Mouse (Mus musculus) liver, embryonic 13.5 days (tissue): ENCODE data around the gene Uqcrq. TPM values are rescaled to one million over a fixed set of nuclear protein-coding genes. Genes with fewer than 3 reads are reported as not detected.

Experiments used
- ATAC-seq: fragments of 200-750 bp; cut with Nextera tagmentation; 2 replicates; pipeline ENCODE4 v1.8.0; 2017; ENCODE audit warnings: low read depth, mild to moderate bottlenecking, moderate number of reproducible peaks, moderate library complexity
- DNase-seq: peaks from one replicate; pipeline ENCODE4 v3.0.0; 2022
- H3K27ac ChIP-seq: fragments of 300-500 bp; sonication (generic); 2 replicates; pipeline ENCODE4 v1.5.1; 2015; ENCODE audit warnings: moderate library complexity, mild to moderate bottlenecking, inconsistent platforms
- H3K27me3 ChIP-seq: fragments of 300-500 bp; sonication (generic); 2 replicates; pipeline ENCODE4 v1.6.1; 2015; ENCODE audit warnings: mild to moderate bottlenecking, inconsistent platforms
- H3K36me3 ChIP-seq: fragments of 300-500 bp; sonication (generic); 2 replicates; pipeline ENCODE4 v1.6.1; 2015; ENCODE audit warnings: mild to moderate bottlenecking, inconsistent platforms
- H3K4me1 ChIP-seq: fragments of 300-500 bp; sonication (generic); replicated peaks from 2 replicates; pipeline ENCODE4 v1.6.1; 2015; ENCODE audit warnings: inconsistent platforms
- H3K4me2 ChIP-seq: fragments of 300-500 bp; sonication (generic); 2 replicates; pipeline ENCODE4 v1.6.1; 2015; ENCODE audit warnings: inconsistent platforms, mild to moderate bottlenecking, moderate library complexity
- H3K4me3 ChIP-seq: fragments of 300-500 bp; sonication (generic); replicated peaks from 2 replicates; pipeline ENCODE4 v1.5.1; 2015; ENCODE audit warnings: mild to moderate bottlenecking, inconsistent platforms
- H3K9ac ChIP-seq: fragments of 300-500 bp; sonication (generic); 2 replicates; pipeline ENCODE4 v1.6.1; 2015; ENCODE audit warnings: mild to moderate bottlenecking, inconsistent platforms
- H3K9me3 ChIP-seq: fragments of 300-500 bp; sonication (generic); replicated peaks from 2 replicates; pipeline ENCODE4 v1.6.1; 2016; ENCODE audit warnings: inconsistent platforms
- WGBS: fragments of 180-500 bp; shearing (Covaris S2); methylation state at CpG from one replicate; pipeline ENCODE4 v1.1.7; 2015; ENCODE audit not compliant: insufficient replicate concordance; 5-methylcytosine and 5-hydroxymethylcytosine counted together
- polyA plus RNA-seq: library from polyadenylated mRNA; unstranded; fragments of >200 nt; fragmentation: Nextera tagmentation; extraction: Ambion mirVana; gene quantifications from 2 replicates; pipeline ENCODE4 v1.2.1, GENCODE M21; 2015

Uqcrq gene
- polyA plus RNA-seq, 1 experiment from 2014 or later = 667 TPM

GRCm38 (mm10) chr11:53466231-53466971 lies 35.8 kb upstream of the Uqcrq start:
- peak overlapping the region; percentile 51 for H3K4me2 ChIP-seq
- H3K27ac ChIP-seq = no peak overlapping the region
- DNase-seq (peak; percentile 55), ATAC-seq (no peak; the same call in 1 of the 2 replicates)
- no peaks in the 10 kb centered on the region for H3K9me3 ChIP-seq
- H3K27me3 ChIP-seq = peaks cover 95% of the 10 kb centered on the region
- H3K4me3 ChIP-seq = peak overlapping the region; percentile 31
- WGBS = 13% methylated on average over 40 of the region's 40 CpGs
- peaks cover 47% of the 10 kb centered on the region for H3K4me1 ChIP-seq
- H3K36me3 ChIP-seq = no peaks in the 10 kb centered on the region
- peak overlapping the region; percentile 33; the same call in 1 of the 2 replicates for H3K9ac ChIP-seq

GRCm38 (mm10) chr11:53463551-53464424 lies 33.2 kb upstream of the Uqcrq start:
- H3K9ac ChIP-seq = 0 out of 2 replicates have a peak overlapping the region, but pooled peaks have one; percentile 22
- peaks cover 44% of the 10 kb centered on the region for H3K4me1 ChIP-seq
- H3K27ac ChIP-seq = no peak overlapping the region
- DNase-seq (no peak), ATAC-seq (no peak)
- H3K4me3 ChIP-seq = peak overlapping the region; percentile 45
- no peaks in the 10 kb centered on the region for H3K9me3 ChIP-seq
- H3K27me3 ChIP-seq = peaks cover 85% of the 10 kb centered on the region
- H3K36me3 ChIP-seq = no peaks in the 10 kb centered on the region
- WGBS = 6% methylated on average over 55 of the region's 55 CpGs
- H3K4me2 ChIP-seq = peak overlapping the region; percentile 66

- DNase-seq = peak; percentile 49
- H3K27me3 ChIP-seq = peaks cover 88% of the 10 kb centered on the region
- H3K4me3 ChIP-seq = no peak overlapping the region
- H3K36me3 ChIP-seq = no peaks in the 10 kb centered on the region
- no peak overlapping the region for H3K27ac ChIP-seq
- peak; percentile 52; the same call in 1 of the 2 replicates for ATAC-seq
- 14% methylated on average over 5 of the region's 5 CpGs for WGBS
- no peak overlapping the region for H3K4me2 ChIP-seq
- H3K4me1 ChIP-seq = peaks cover 52% of the 10 kb centered on the region
- no peak overlapping the region for H3K9ac ChIP-seq
- no peaks in the 10 kb centered on the region for H3K9me3 ChIP-seq
These were observed 31.1 kb upstream of the Uqcrq start for GRCm38 (mm10) chr11:53461727-53462126.

- Histone ChIP-seq H3K9me3 (no peaks in the 10 kb centered on the region), H3K36me3 (no peaks in the 10 kb centered on the region), H3K27ac (no peak overlapping the region), H3K4me2 (no peak overlapping the region), H3K27me3 (peaks cover 88% of the 10 kb centered on the region), H3K4me1 (peaks cover 50% of the 10 kb centered on the region), H3K9ac (no peak overlapping the region), H3K4me3 (no peak overlapping the region)
- DNase-seq (no peak), ATAC-seq (no peak)
- WGBS = 53% methylated on average over 3 of the region's 3 CpGs
These were observed 29.6 kb upstream of the Uqcrq start for GRCm38 (mm10) chr11:53460192-53460591.

GRCm38 (mm10) chr11:53458996-53459395 lies 28.4 kb upstream of the Uqcrq start:
- no peak overlapping the region for H3K9ac ChIP-seq
- no peak for DNase-seq
- H3K27ac ChIP-seq = no peak overlapping the region
- H3K36me3 ChIP-seq = no peaks in the 10 kb centered on the region
- H3K9me3 ChIP-seq = no peaks in the 10 kb centered on the region
- no peak overlapping the region for H3K4me2 ChIP-seq
- peaks cover 81% of the 10 kb centered on the region for H3K27me3 ChIP-seq
- WGBS = 52% methylated on average over 3 of the region's 3 CpGs
- no peak for ATAC-seq
- H3K4me1 ChIP-seq = peaks cover 49% of the 10 kb centered on the region
- H3K4me3 ChIP-seq = no peak overlapping the region

- Histone ChIP-seq H3K4me3 (peak overlapping the region; percentile 55), H3K9me3 (no peaks in the 10 kb centered on the region), H3K9ac (peak overlapping the region; percentile 63), H3K4me2 (peak overlapping the region; percentile 70), H3K27me3 (peaks cover 70% of the 10 kb centered on the region), H3K4me1 (peaks cover 35% of the 10 kb centered on the region), H3K36me3 (no peaks in the 10 kb centered on the region), H3K27ac (peak overlapping the region; percentile 62; the same call in 1 of the 2 replicates)
- no peak for DNase-seq
- WGBS = 7% methylated on average over 29 of the region's 29 CpGs
- ATAC-seq = peak; percentile 45
These were observed 26.8 kb upstream of the Uqcrq start for GRCm38 (mm10) chr11:53457372-53457954.

GRCm38 (mm10) chr11:53456474-53457371 lies 26.1 kb upstream of the Uqcrq start, which contains the start of the genes Gm10447 and Shroom1:
Gene Gm10447 (minus strand): TSS chr11:53457110.
Gene Shroom1 (plus strand): TSS chr11:53457205.
- H3K27ac ChIP-seq = peak within 1 kb of the TSS; percentile 62; the same call in 1 of the 2 replicates
- ATAC-seq = peak; percentile 72

GRCm38 (mm10) chr11:53453031-53453430 lies 22.4 kb upstream of the Uqcrq start:
- no peak for ATAC-seq
- WGBS = 67% methylated on average over 5 of the region's 5 CpGs

More at GRCm38 (mm10) chr11:53456474-53457371, 26.1 kb upstream of the Uqcrq start, which contains the start of the genes Gm10447 and Shroom1:
- WGBS = 4% methylated on average over 42 of the region's 42 CpGs
- H3K36me3 ChIP-seq = no peaks in the 10 kb centered on the region
- H3K4me2 ChIP-seq = peak within 1 kb of the TSS; percentile 70
- H3K4me1 ChIP-seq = peaks cover 28% of the 10 kb centered on the region
- peaks cover 65% of the 10 kb centered on the region for H3K27me3 ChIP-seq
- peak within 1 kb of the TSS; percentile 55 for H3K4me3 ChIP-seq
- no peaks in the 10 kb centered on the region for H3K9me3 ChIP-seq
- peak within 1 kb of the TSS; percentile 63 for H3K9ac ChIP-seq
- no peak for DNase-seq

GRCm38 (mm10) chr11:53452396-53452795 lies 21.8 kb upstream of the Uqcrq start:
- H3K9ac ChIP-seq = no peak overlapping the region
- H3K36me3 ChIP-seq = no peaks in the 10 kb centered on the region
- WGBS = 84% methylated on average over 9 of the region's 9 CpGs
- peaks cover 20% of the 10 kb centered on the region for H3K4me1 ChIP-seq
- no peak overlapping the region for H3K27ac ChIP-seq
- H3K9me3 ChIP-seq = no peaks in the 10 kb centered on the region
- DNase-seq (no peak), ATAC-seq (no peak)
- no peak overlapping the region for H3K4me3 ChIP-seq
- H3K27me3 ChIP-seq = peaks cover 54% of the 10 kb centered on the region
- no peak overlapping the region for H3K4me2 ChIP-seq

More at GRCm38 (mm10) chr11:53453031-53453430, 22.4 kb upstream of the Uqcrq start:
- no peak overlapping the region for H3K4me3 ChIP-seq
- peaks cover 60% of the 10 kb centered on the region for H3K27me3 ChIP-seq
- peaks cover 25% of the 10 kb centered on the region for H3K4me1 ChIP-seq
- no peak overlapping the region for H3K4me2 ChIP-seq
- no peak for DNase-seq
- no peaks in the 10 kb centered on the region for H3K9me3 ChIP-seq
- H3K27ac ChIP-seq = no peak overlapping the region
- H3K36me3 ChIP-seq = no peaks in the 10 kb centered on the region
- no peak overlapping the region for H3K9ac ChIP-seq

GRCm38 (mm10) chr11:53451361-53451760 lies 20.7 kb upstream of the Uqcrq start:
- Histone ChIP-seq H3K4me1 (peaks cover 10% of the 10 kb centered on the region), H3K27ac (no peak overlapping the region), H3K4me2 (no peak overlapping the region), H3K9me3 (no peaks in the 10 kb centered on the region), H3K36me3 (no peaks in the 10 kb centered on the region), H3K27me3 (peaks cover 44% of the 10 kb centered on the region), H3K4me3 (no peak overlapping the region), H3K9ac (no peak overlapping the region)
- no peak for DNase-seq
- no peak for ATAC-seq
- WGBS = 43% methylated on average over 2 of the region's 2 CpGs
